Mouse (Mus musculus): ENCODE data around the gene Ercc6. TPM values are rescaled to one million over a fixed set of nuclear protein-coding genes. Genes with fewer than 3 reads are reported as not detected.
A peak's percentile ranks its signal among the peaks of the same experiment; 100 is the strongest.

Gene Ercc6
- 22.9 and 27.5 TPM in 2 replicates for polyA plus RNA-seq (2015; fragmentation: Nextera tagmentation; extraction: Ambion mirVana)

GRCm38 (mm10) chr14:32513336-32514032, at the start of gene Ercc6:
Ercc6 (plus strand) TSS chr14:32513521.
- Histone ChIP-seq H3K9me3 (no peaks in the 10 kb centered on the region), H3K27ac (replicated peaks) (peak within 1 kb of the TSS; percentile 92), H3K36me3 (peaks cover 8% of the 10 kb centered on the region), H3K9ac (peak within 1 kb of the TSS; percentile 72), H3K27me3 (no peaks in the 10 kb centered on the region), H3K4me2 (peak within 1 kb of the TSS; percentile 73), H3K4me3 (peak within 1 kb of the TSS; percentile 76), H3K4me1 (replicated peaks) (peaks cover 22% of the 10 kb centered on the region)
- WGBS, result under 1% methylated on average over 62 of the region's 62 CpGs
- ATAC-seq (ENCODE audit: low FRiP score, low read depth), result peak; percentile 94

GRCm38 (mm10) chr14:32464601-32465505, 48.5 kb upstream of the Ercc6 start, which contains the start of gene Slc18a3:
Slc18a3 (minus strand) TSS chr14:32464850.
- no peak for ATAC-seq (ENCODE audit: low FRiP score, low read depth)
- WGBS, result 2% methylated on average over 68 of the region's 70 CpGs
- Histone ChIP-seq H3K4me1 (replicated peaks) (peaks cover 25% of the 10 kb centered on the region), H3K9me3 (no peaks in the 10 kb centered on the region), H3K4me3 (peak within 1 kb of the TSS; percentile 43), H3K4me2 (peak within 1 kb of the TSS; percentile 66), H3K9ac (peak within 1 kb of the TSS; percentile 23; the same call in 1 of the 2 replicates), H3K27ac (replicated peaks) (no peak within 1 kb of the TSS), H3K27me3 (peaks cover 79% of the 10 kb centered on the region), H3K36me3 (no peaks in the 10 kb centered on the region)

- H3K9ac ChIP-seq, result no peak overlapping the region
- H3K36me3 ChIP-seq, result no peaks in the 10 kb centered on the region
- 2% methylated on average over 7 of the region's 11 CpGs for WGBS
- H3K27me3 ChIP-seq, result peaks cover 73% of the 10 kb centered on the region
- H3K4me3 ChIP-seq, result peak overlapping the region; percentile 43
- H3K27ac ChIP-seq (replicated peaks), result no peak overlapping the region
- H3K4me1 ChIP-seq (replicated peaks), result peaks cover 25% of the 10 kb centered on the region
- ATAC-seq (ENCODE audit: low FRiP score, low read depth), result no peak
- H3K4me2 ChIP-seq, result peak overlapping the region; percentile 66
- H3K9me3 ChIP-seq, result no peaks in the 10 kb centered on the region
These were observed 47.8 kb upstream of the Ercc6 start for GRCm38 (mm10) chr14:32465506-32465870.

GRCm38 (mm10) chr14:32465889-32466288, 47.4 kb upstream of the Ercc6 start, which contains the start of gene Chat:
Chat (minus strand) TSS chr14:32465989.
- Histone ChIP-seq H3K27ac (replicated peaks) (no peak within 1 kb of the TSS), H3K4me1 (replicated peaks) (peaks cover 25% of the 10 kb centered on the region), H3K36me3 (no peaks in the 10 kb centered on the region), H3K4me2 (peak within 1 kb of the TSS; percentile 66), H3K9me3 (no peaks in the 10 kb centered on the region), H3K4me3 (peak within 1 kb of the TSS; percentile 43), H3K9ac (peak within 1 kb of the TSS; percentile 23; the same call in 1 of the 2 replicates), H3K27me3 (peaks cover 69% of the 10 kb centered on the region)
- no peak for ATAC-seq (ENCODE audit: low FRiP score, low read depth)
- 19% methylated on average over 13 of the region's 13 CpGs for WGBS

- peaks cover 52% of the 10 kb centered on the region for H3K27me3 ChIP-seq
- H3K4me3 ChIP-seq, result no peak overlapping the region
- ATAC-seq (ENCODE audit: low FRiP score, low read depth), result no peak
These were observed 45.7 kb upstream of the Ercc6 start for GRCm38 (mm10) chr14:32467606-32468005.

GRCm38 (mm10) chr14:32472996-32473395, 40.3 kb upstream of the Ercc6 start:
- Histone ChIP-seq H3K4me2 (no peak overlapping the region), H3K36me3 (no peaks in the 10 kb centered on the region), H3K4me3 (no peak overlapping the region), H3K9ac (no peak overlapping the region), H3K27me3 (peaks cover 4% of the 10 kb centered on the region; the same call in 1 of the 2 replicates), H3K9me3 (no peaks in the 10 kb centered on the region), H3K4me1 (replicated peaks) (no peaks in the 10 kb centered on the region), H3K27ac (replicated peaks) (no peak overlapping the region)
- WGBS, result 10% methylated on average over 4 of the region's 4 CpGs
- peak; percentile 84 for ATAC-seq (ENCODE audit: low FRiP score, low read depth)

More at GRCm38 (mm10) chr14:32467606-32468005, 45.7 kb upstream of the Ercc6 start:
- Histone ChIP-seq H3K9me3 (no peaks in the 10 kb centered on the region), H3K27ac (replicated peaks) (no peak overlapping the region), H3K9ac (no peak overlapping the region), H3K4me1 (replicated peaks) (peaks cover 24% of the 10 kb centered on the region), H3K36me3 (no peaks in the 10 kb centered on the region), H3K4me2 (no peak overlapping the region)
- 11% methylated on average over 5 of the region's 5 CpGs for WGBS

- ATAC-seq (ENCODE audit: low FRiP score, low read depth), result no peak
- Histone ChIP-seq H3K9ac (no peak overlapping the region), H3K9me3 (no peaks in the 10 kb centered on the region), H3K4me2 (no peak overlapping the region), H3K4me3 (no peak overlapping the region), H3K27ac (replicated peaks) (no peak overlapping the region), H3K4me1 (replicated peaks) (no peaks in the 10 kb centered on the region), H3K27me3 (no peaks in the 10 kb centered on the region), H3K36me3 (no peaks in the 10 kb centered on the region)
- 81% methylated on average over 6 of the region's 6 CpGs for WGBS
These were observed 36.8 kb upstream of the Ercc6 start for GRCm38 (mm10) chr14:32476559-32476958.

- 81% methylated on average over 1 of the region's 1 CpGs for WGBS
- no peak overlapping the region for H3K27ac ChIP-seq (replicated peaks)
- ATAC-seq (ENCODE audit: low FRiP score, low read depth), result no peak
- H3K36me3 ChIP-seq, result no peaks in the 10 kb centered on the region
- H3K9me3 ChIP-seq, result no peaks in the 10 kb centered on the region
- no peak overlapping the region for H3K9ac ChIP-seq
- H3K4me1 ChIP-seq (replicated peaks), result no peaks in the 10 kb centered on the region
- H3K27me3 ChIP-seq, result no peaks in the 10 kb centered on the region
- H3K4me2 ChIP-seq, result no peak overlapping the region
- no peak overlapping the region for H3K4me3 ChIP-seq
These were observed 35.7 kb upstream of the Ercc6 start for GRCm38 (mm10) chr14:32477581-32477980.

- no peak for ATAC-seq (ENCODE audit: low FRiP score, low read depth)
- no peak overlapping the region for H3K9ac ChIP-seq
- H3K27me3 ChIP-seq, result no peaks in the 10 kb centered on the region
- no peak overlapping the region for H3K4me2 ChIP-seq
- WGBS, result 7% methylated on average over 3 of the region's 3 CpGs
- H3K4me1 ChIP-seq (replicated peaks), result no peaks in the 10 kb centered on the region
- H3K9me3 ChIP-seq, result no peaks in the 10 kb centered on the region
- no peak overlapping the region for H3K4me3 ChIP-seq
- H3K27ac ChIP-seq (replicated peaks), result no peak overlapping the region
- H3K36me3 ChIP-seq, result no peaks in the 10 kb centered on the region
These were observed 31.3 kb upstream of the Ercc6 start for GRCm38 (mm10) chr14:32482061-32482460.

GRCm38 (mm10) chr14:32492521-32492920, 20.8 kb upstream of the Ercc6 start:
- no peak overlapping the region for H3K27ac ChIP-seq (replicated peaks)
- H3K36me3 ChIP-seq, result no peaks in the 10 kb centered on the region
- peak overlapping the region; percentile 37 for H3K4me3 ChIP-seq
- peaks cover 4% of the 10 kb centered on the region; the same call in 1 of the 2 replicates for H3K4me1 ChIP-seq (replicated peaks)
- H3K9me3 ChIP-seq, result no peaks in the 10 kb centered on the region
- H3K9ac ChIP-seq, result peak overlapping the region; percentile 43
- ATAC-seq (ENCODE audit: low FRiP score, low read depth), result no peak
- peak overlapping the region; percentile 72 for H3K4me2 ChIP-seq
- 14% methylated on average over 13 of the region's 13 CpGs for WGBS
- no peaks in the 10 kb centered on the region for H3K27me3 ChIP-seq

GRCm38 (mm10) chr14:32496115-32496850, 17.0 kb upstream of the Ercc6 start:
- Histone ChIP-seq H3K36me3 (no peaks in the 10 kb centered on the region), H3K4me2 (no peak overlapping the region), H3K9ac (no peak overlapping the region), H3K27me3 (no peaks in the 10 kb centered on the region), H3K4me3 (no peak overlapping the region), H3K4me1 (replicated peaks) (peaks cover 4% of the 10 kb centered on the region; the same call in 1 of the 2 replicates), H3K9me3 (no peaks in the 10 kb centered on the region), H3K27ac (replicated peaks) (no peak overlapping the region)
- 79% methylated on average over 8 of the region's 8 CpGs for WGBS
- no peak for ATAC-seq (ENCODE audit: low FRiP score, low read depth)

Data from hindbrain, embryonic 15.5 days (tissue).